Mouse (Mus musculus) neural tube, embryonic 13.5 days (tissue): Measurements from ENCODE around the gene Blzf1. TPM values are rescaled to one million over a fixed set of nuclear protein-coding genes. Genes with fewer than 3 reads are reported as not detected.
A peak's percentile ranks its signal among the peaks of the same experiment; 100 is the strongest.

Experiments
- ATAC-seq: fragments of 200-750 bp; cut with Nextera tagmentation; 2 replicates; pipeline ENCODE4 v1.8.0; 2017; ENCODE audit warnings: low read depth, mild to moderate bottlenecking, moderate TSS enrichment, moderate library complexity
- H3K27ac ChIP-seq: fragments of 300-500 bp; sonication (generic); replicated peaks from 2 replicates; pipeline ENCODE4 v1.5.1; 2015; ENCODE audit warnings: moderate library complexity, mild to moderate bottlenecking, inconsistent platforms
- H3K27me3 ChIP-seq: fragments of 300-500 bp; sonication (generic); 2 replicates; pipeline ENCODE4 v1.6.1; 2015; ENCODE audit warnings: mild to moderate bottlenecking, inconsistent platforms
- H3K36me3 ChIP-seq: fragments of 300-500 bp; sonication (generic); 2 replicates; pipeline ENCODE4 v1.6.1; 2015; ENCODE audit warnings: mild to moderate bottlenecking, inconsistent platforms
- H3K4me1 ChIP-seq: fragments of 300-500 bp; sonication (generic); replicated peaks from 2 replicates; pipeline ENCODE4 v1.6.1; 2015; ENCODE audit warnings: inconsistent platforms
- H3K4me2 ChIP-seq: fragments of 300-500 bp; sonication (generic); 2 replicates; pipeline ENCODE4 v1.6.1; 2015; ENCODE audit warnings: inconsistent platforms, mild to moderate bottlenecking, moderate library complexity
- H3K4me3 ChIP-seq: fragments of 300-500 bp; sonication (generic); 2 replicates; pipeline ENCODE4 v1.5.1; 2015; ENCODE audit warnings: mild to moderate bottlenecking, inconsistent platforms
- H3K9ac ChIP-seq: fragments of 300-500 bp; sonication (generic); 2 replicates; pipeline ENCODE4 v1.6.1; 2015; ENCODE audit warnings: moderate library complexity, mild to moderate bottlenecking, inconsistent platforms
- H3K9me3 ChIP-seq: fragments of 300-500 bp; sonication (generic); 2 replicates; pipeline ENCODE4 v1.6.1; 2016; ENCODE audit warnings: inconsistent platforms
- WGBS: fragments of 180-500 bp; shearing (Covaris S2); methylation state at CpG from one replicate; pipeline ENCODE4 v1.1.7; 2015; 5-methylcytosine and 5-hydroxymethylcytosine counted together
- polyA plus RNA-seq: library from polyadenylated mRNA; unstranded; fragments of >200 nt; fragmentation: Nextera tagmentation; extraction: Ambion mirVana; gene quantifications from 2 replicates; pipeline ENCODE4 v1.2.1, GENCODE M21; 2015

The Blzf1 gene
- 29.6 and 31.9 TPM in 2 replicates for polyA plus RNA-seq

GRCm38 (mm10) chr1:164307124-164307751 is at the start of gene Blzf1:
TSS of gene Blzf1 (minus strand) at chr1:164307489.
- Histone ChIP-seq H3K9ac (peak within 1 kb of the TSS; percentile 79), H3K36me3 (peaks cover 20% of the 10 kb centered on the region), H3K27me3 (no peaks in the 10 kb centered on the region), H3K4me3 (peak within 1 kb of the TSS; percentile 79), H3K27ac (peak within 1 kb of the TSS; percentile 76), H3K4me1 (peaks cover 29% of the 10 kb centered on the region), H3K4me2 (peak within 1 kb of the TSS; percentile 86), H3K9me3 (no peaks in the 10 kb centered on the region)
- WGBS = under 1% methylated on average over 35 of the region's 35 CpGs
- ATAC-seq = peak; percentile 99

- Histone ChIP-seq H3K36me3 (peaks cover 6% of the 10 kb centered on the region), H3K4me2 (no peak overlapping the region), H3K9ac (no peak overlapping the region), H3K27me3 (no peaks in the 10 kb centered on the region), H3K27ac (no peak overlapping the region), H3K4me1 (no peaks in the 10 kb centered on the region), H3K4me3 (no peak overlapping the region), H3K9me3 (no peaks in the 10 kb centered on the region)
- 31% methylated on average over 3 of the region's 3 CpGs for WGBS
- ATAC-seq = no peak
These were observed 46.2 kb upstream of the Blzf1 start for GRCm38 (mm10) chr1:164353443-164353842.

- H3K36me3 ChIP-seq = peaks cover 30% of the 10 kb centered on the region
- no peaks in the 10 kb centered on the region for H3K4me1 ChIP-seq
- 84% methylated on average over 3 of the region's 3 CpGs for WGBS
- H3K4me3 ChIP-seq = no peak overlapping the region
- no peak for ATAC-seq
- H3K9me3 ChIP-seq = no peaks in the 10 kb centered on the region
- H3K27me3 ChIP-seq = no peaks in the 10 kb centered on the region
- H3K4me2 ChIP-seq = no peak overlapping the region
- no peak overlapping the region for H3K9ac ChIP-seq
- no peak overlapping the region for H3K27ac ChIP-seq
These were observed 34.9 kb upstream of the Blzf1 start for GRCm38 (mm10) chr1:164342161-164342560.

GRCm38 (mm10) chr1:164335846-164336245 is 28.6 kb upstream of the Blzf1 start:
- H3K27ac ChIP-seq = no peak overlapping the region
- no peak for ATAC-seq
- WGBS = 88% methylated on average over 4 of the region's 4 CpGs
- H3K9me3 ChIP-seq = no peaks in the 10 kb centered on the region
- no peaks in the 10 kb centered on the region for H3K27me3 ChIP-seq
- H3K4me2 ChIP-seq = no peak overlapping the region
- H3K4me1 ChIP-seq = no peaks in the 10 kb centered on the region
- H3K4me3 ChIP-seq = no peak overlapping the region
- H3K9ac ChIP-seq = no peak overlapping the region
- H3K36me3 ChIP-seq = peaks cover 35% of the 10 kb centered on the region

- ATAC-seq = no peak
- Histone ChIP-seq H3K27me3 (no peaks in the 10 kb centered on the region), H3K9ac (no peak overlapping the region), H3K4me1 (no peaks in the 10 kb centered on the region), H3K27ac (no peak overlapping the region), H3K4me3 (no peak overlapping the region), H3K4me2 (no peak overlapping the region), H3K36me3 (peaks cover 37% of the 10 kb centered on the region), H3K9me3 (no peaks in the 10 kb centered on the region)
- 98% methylated on average over 3 of the region's 3 CpGs for WGBS
These were observed 28.1 kb upstream of the Blzf1 start for GRCm38 (mm10) chr1:164335435-164335834.

GRCm38 (mm10) chr1:164332559-164332958 is 25.3 kb upstream of the Blzf1 start:
- no peak overlapping the region for H3K27ac ChIP-seq
- 0 out of 2 replicates have a peak, but pooled peaks cover under 1% of the 10 kb centered on the region for H3K4me1 ChIP-seq
- H3K9ac ChIP-seq = no peak overlapping the region
- no peaks in the 10 kb centered on the region for H3K27me3 ChIP-seq
- no peak for ATAC-seq
- H3K36me3 ChIP-seq = peaks cover 39% of the 10 kb centered on the region
- no peak overlapping the region for H3K4me2 ChIP-seq
- 90% methylated on average over 11 of the region's 11 CpGs for WGBS
- H3K9me3 ChIP-seq = no peaks in the 10 kb centered on the region
- no peak overlapping the region for H3K4me3 ChIP-seq

- H3K9ac ChIP-seq = no peak overlapping the region
- 67% methylated on average over 7 of the region's 7 CpGs for WGBS
- no peak overlapping the region for H3K27ac ChIP-seq
These were observed 20.5 kb upstream of the Blzf1 start for GRCm38 (mm10) chr1:164327764-164328163.

GRCm38 (mm10) chr1:164326600-164327155 is 19.4 kb upstream of the Blzf1 start:
- no peaks in the 10 kb centered on the region for H3K9me3 ChIP-seq
- ATAC-seq = peak; percentile 83
- no peak overlapping the region for H3K9ac ChIP-seq
- H3K27ac ChIP-seq = peak overlapping the region; percentile 49; the same call in 1 of the 2 replicates
- WGBS = 44% methylated on average over 6 of the region's 6 CpGs
- H3K4me2 ChIP-seq = no peak overlapping the region
- no peak overlapping the region for H3K4me3 ChIP-seq
- peaks cover 12% of the 10 kb centered on the region for H3K36me3 ChIP-seq
- H3K27me3 ChIP-seq = no peaks in the 10 kb centered on the region
- peaks cover 11% of the 10 kb centered on the region; the same call in 1 of the 2 replicates for H3K4me1 ChIP-seq

More at GRCm38 (mm10) chr1:164327764-164328163, 20.5 kb upstream of the Blzf1 start:
- Histone ChIP-seq H3K4me2 (no peak overlapping the region), H3K27me3 (no peaks in the 10 kb centered on the region), H3K4me3 (no peak overlapping the region), H3K36me3 (peaks cover 16% of the 10 kb centered on the region), H3K4me1 (peaks cover 11% of the 10 kb centered on the region; the same call in 1 of the 2 replicates), H3K9me3 (no peaks in the 10 kb centered on the region)
- ATAC-seq = no peak

GRCm38 (mm10) chr1:164324878-164325277 is 17.6 kb upstream of the Blzf1 start:
- no peak for ATAC-seq
- Histone ChIP-seq H3K27me3 (no peaks in the 10 kb centered on the region), H3K27ac (no peak overlapping the region), H3K9ac (no peak overlapping the region), H3K4me2 (no peak overlapping the region), H3K4me3 (no peak overlapping the region), H3K9me3 (no peaks in the 10 kb centered on the region), H3K4me1 (peaks cover 20% of the 10 kb centered on the region; the same call in 1 of the 2 replicates), H3K36me3 (peaks cover 4% of the 10 kb centered on the region; the same call in 1 of the 2 replicates)
- WGBS = 90% methylated on average over 2 of the region's 2 CpGs

GRCm38 (mm10) chr1:164324221-164324620 is 16.9 kb upstream of the Blzf1 start:
- Histone ChIP-seq H3K4me2 (no peak overlapping the region), H3K36me3 (peaks cover 4% of the 10 kb centered on the region; the same call in 1 of the 2 replicates), H3K27ac (no peak overlapping the region), H3K4me1 (peaks cover 20% of the 10 kb centered on the region; the same call in 1 of the 2 replicates), H3K27me3 (no peaks in the 10 kb centered on the region), H3K9me3 (no peaks in the 10 kb centered on the region), H3K9ac (no peak overlapping the region), H3K4me3 (no peak overlapping the region)
- ATAC-seq = no peak
- WGBS = 93% methylated on average over 4 of the region's 4 CpGs

- H3K9ac ChIP-seq = no peak overlapping the region
- ATAC-seq = no peak
- H3K4me1 ChIP-seq = peaks cover 20% of the 10 kb centered on the region; the same call in 1 of the 2 replicates
- 84% methylated on average over 8 of the region's 8 CpGs for WGBS
- no peak overlapping the region for H3K27ac ChIP-seq
- H3K27me3 ChIP-seq = no peaks in the 10 kb centered on the region
- no peaks in the 10 kb centered on the region for H3K9me3 ChIP-seq
- no peak overlapping the region for H3K4me3 ChIP-seq
- no peak overlapping the region for H3K4me2 ChIP-seq
- H3K36me3 ChIP-seq = peaks cover 5% of the 10 kb centered on the region; the same call in 1 of the 2 replicates
These were observed 15.8 kb upstream of the Blzf1 start for GRCm38 (mm10) chr1:164322987-164323650.

GRCm38 (mm10) chr1:164321408-164321807 is 14.1 kb upstream of the Blzf1 start:
- Histone ChIP-seq H3K36me3 (peaks cover 5% of the 10 kb centered on the region; the same call in 1 of the 2 replicates), H3K27ac (no peak overlapping the region)

More at GRCm38 (mm10) chr1:164321408-164321807, 14.1 kb upstream of the Blzf1 start:
- H3K9me3 ChIP-seq = no peaks in the 10 kb centered on the region
- no peak overlapping the region for H3K4me2 ChIP-seq
- H3K9ac ChIP-seq = no peak overlapping the region
- no peak for ATAC-seq
- H3K4me3 ChIP-seq = no peak overlapping the region
- H3K27me3 ChIP-seq = no peaks in the 10 kb centered on the region
- H3K4me1 ChIP-seq = 0 out of 2 replicates have a peak, but pooled peaks cover 13% of the 10 kb centered on the region
- 58% methylated on average over 10 of the region's 10 CpGs for WGBS
